Mouse (Mus musculus): ENCODE data around the gene Mpg. TPM values are rescaled to one million over a fixed set of nuclear protein-coding genes. Genes with fewer than 3 reads are reported as not detected.

Gene Mpg
- polyA plus RNA-seq (2021), result 26.3 TPM

DNA sequence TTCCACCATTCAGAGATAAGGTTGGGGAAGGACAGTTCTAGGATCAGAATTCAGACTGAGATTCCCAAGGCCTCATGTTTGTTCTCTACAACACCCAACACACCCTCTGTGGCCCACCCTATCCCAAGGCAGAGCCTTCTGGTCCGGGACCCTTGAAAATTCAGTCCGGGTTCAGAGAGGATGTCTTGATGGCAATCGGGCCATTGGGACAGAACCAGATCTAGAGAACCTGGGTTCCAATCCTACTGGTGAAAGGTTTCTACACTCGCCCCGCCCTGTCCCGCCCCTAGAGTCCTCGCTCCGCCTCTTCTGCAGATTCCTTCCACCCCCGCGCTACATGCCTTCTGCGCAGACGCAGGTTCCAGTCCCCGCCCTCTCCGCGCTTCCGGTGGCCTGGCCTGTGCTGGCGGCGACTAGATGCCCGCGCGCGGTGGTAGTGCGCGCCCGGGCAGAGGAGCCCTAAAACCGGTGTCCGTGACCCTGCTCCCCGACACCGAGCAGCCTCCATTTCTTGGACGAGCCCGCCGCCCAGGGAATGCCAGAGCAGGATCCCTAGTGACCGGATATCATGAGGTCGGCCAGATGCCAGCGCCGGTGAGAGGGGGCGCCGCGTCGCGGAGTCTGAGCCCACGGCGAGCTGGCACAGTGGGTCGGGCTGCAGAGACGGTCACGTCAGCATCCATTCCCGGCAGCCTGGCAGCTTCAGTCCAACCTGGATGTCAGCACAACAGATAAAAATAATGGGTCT lies at the start of gene Mpg:
Gene Mpg (plus strand): TSS at position 382 of the 748 bp plus-strand sequence.
- ATAC-seq (peak; percentile 37), DNase-seq (ENCODE audit: low read depth, low spot score) (no peak)
- POLR2A ChIA-PET, result interaction anchor here (0.8 to 2.2 kb wide), 5 partner anchors 8 to 41 kb away, joined by 3 to 8 read pairs (median 4); no protein-coding TSS in a partner anchor
- CTCF ChIA-PET, result interaction anchor here (1.3 kb wide), 1 partner anchor 11 kb away, joined by 6 read pairs; no protein-coding TSS in a partner anchor
- no peaks in the 10 kb centered on the region for H3K27me3 ChIP-seq
- in situ Hi-C loops (cut with MboI; ENCODE audit: low pct_unique_long_range_greater_than_20kb), result no loop called here
- TF ChIP-seq CTCF (IDR thresholded peaks at IDR 0.05), result no peak

GRCm38 (mm10) chr11:32178506-32178905 lies 47.8 kb upstream of the Mpg start:
- in situ Hi-C loops (cut with MboI; ENCODE audit: low pct_unique_long_range_greater_than_20kb), result no loop called here
- POLR2A ChIA-PET, result no interaction called here
- no peak for TF ChIP-seq CTCF (IDR thresholded peaks at IDR 0.05)
- H3K27me3 ChIP-seq, result peaks cover 9% of the 10 kb centered on the region
- CTCF ChIA-PET, result interaction anchor here (1.0 kb wide), 1 partner anchor 17 kb away, joined by 4 read pairs; no protein-coding TSS in a partner anchor
- ATAC-seq (no peak), DNase-seq (ENCODE audit: low read depth, low spot score) (no peak)

DNA sequence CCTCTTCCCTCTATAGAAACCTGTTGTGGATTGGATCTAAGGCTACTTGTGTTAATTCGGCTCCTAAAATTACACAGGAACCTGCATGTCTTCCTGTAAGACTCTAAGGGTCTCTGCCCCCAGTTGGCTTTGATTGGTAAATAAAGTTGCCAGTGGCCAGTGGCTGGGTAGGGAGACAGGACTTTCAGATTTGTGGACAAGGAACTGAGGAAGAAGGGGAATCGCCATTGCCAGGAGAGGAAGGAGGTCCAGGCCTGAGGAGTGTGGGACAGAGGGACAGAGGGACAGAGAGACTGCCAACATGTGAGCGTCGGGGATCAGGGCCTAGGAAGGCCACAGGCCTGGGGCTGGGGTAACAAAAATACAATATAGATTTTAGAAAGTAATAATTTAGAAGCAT lies 45.1 kb upstream of the Mpg start:
- CTCF ChIA-PET, result interaction anchor here (1.0 to 1.3 kb wide), 2 partner anchors 57 to 140 kb away, joined by 3 read pairs; no protein-coding TSS in a partner anchor
- in situ Hi-C loops (cut with MboI; ENCODE audit: low pct_unique_long_range_greater_than_20kb), result loop anchor here (5.0 kb wide), 2 partner anchors 56 to 106 kb away; partner anchors contain the start of gene Hbq1b
- ATAC-seq, result no peak

DNA sequence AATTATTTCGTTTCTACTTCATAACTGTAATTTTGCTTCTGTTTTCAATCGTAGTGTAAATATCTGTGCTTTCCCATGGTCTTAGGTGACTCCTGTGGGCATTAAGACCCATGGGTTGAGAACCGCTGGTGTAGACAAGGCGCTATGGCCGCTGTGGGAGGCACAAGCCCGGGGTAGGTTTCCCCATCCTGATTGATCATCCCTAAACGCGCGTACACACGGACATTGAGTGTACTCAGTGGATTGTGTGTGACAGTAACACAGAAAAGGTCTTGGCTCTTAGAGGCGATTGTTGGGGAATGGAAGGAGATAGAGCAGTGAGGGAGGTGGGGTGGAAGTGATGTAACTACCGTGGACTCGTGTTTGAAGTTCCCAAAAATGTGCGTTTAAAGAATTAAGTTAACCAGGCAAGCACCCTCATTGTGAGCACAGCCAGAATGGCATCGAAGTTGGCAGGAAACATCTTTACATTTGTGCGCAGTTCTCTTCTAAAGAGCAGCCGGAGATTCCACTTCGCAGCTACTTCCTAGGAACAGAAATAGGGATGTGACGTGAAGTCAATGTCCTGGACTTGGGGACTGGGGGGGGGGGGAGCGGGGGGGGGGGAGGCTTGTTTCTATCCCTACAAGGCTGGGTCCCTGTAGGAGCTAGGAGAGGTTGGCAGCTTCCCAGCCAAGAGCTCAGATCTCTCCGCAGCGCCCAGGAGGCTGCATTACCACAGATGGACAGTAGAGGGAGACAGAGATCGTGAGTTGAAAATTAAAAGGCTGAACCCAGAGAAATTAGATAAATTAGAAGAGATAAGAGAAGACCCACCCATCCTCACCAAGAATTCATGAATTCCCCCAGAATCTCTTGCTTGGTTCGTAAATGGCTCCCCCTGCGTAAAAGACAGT lies 44.1 kb upstream of the Mpg start:
- peak; percentile 89 for TF ChIP-seq CTCF (IDR thresholded peaks at IDR 0.05)
- in situ Hi-C loops (cut with MboI; ENCODE audit: low pct_unique_long_range_greater_than_20kb), result loop anchor here (5.0 kb wide), 2 partner anchors 55 to 105 kb away; partner anchors contain the start of gene Hbq1b
- peaks cover 4% of the 10 kb centered on the region for H3K27me3 ChIP-seq
- DNase-seq (ENCODE audit: low read depth, low spot score) (no peak), ATAC-seq (no peak)
- ChIA-PET POLR2A (interaction anchor here (1.2 kb wide), 1 partner anchor 57 kb away, joined by 3 read pairs; no protein-coding TSS in a partner anchor), CTCF (interaction anchor here (0.7 to 2.1 kb wide), 29 partner anchors 9 to 1318 kb away, joined by 3 to 16 read pairs (median 4); partner anchors contain the start of gene Snrnp25)

More for the DNA sequence above, 45.1 kb upstream of the Mpg start:
- TF ChIP-seq CTCF (IDR thresholded peaks at IDR 0.05), result no peak
- peaks cover 9% of the 10 kb centered on the region for H3K27me3 ChIP-seq
- DNase-seq (ENCODE audit: low read depth, low spot score), result no peak
- POLR2A ChIA-PET, result no interaction called here

DNA sequence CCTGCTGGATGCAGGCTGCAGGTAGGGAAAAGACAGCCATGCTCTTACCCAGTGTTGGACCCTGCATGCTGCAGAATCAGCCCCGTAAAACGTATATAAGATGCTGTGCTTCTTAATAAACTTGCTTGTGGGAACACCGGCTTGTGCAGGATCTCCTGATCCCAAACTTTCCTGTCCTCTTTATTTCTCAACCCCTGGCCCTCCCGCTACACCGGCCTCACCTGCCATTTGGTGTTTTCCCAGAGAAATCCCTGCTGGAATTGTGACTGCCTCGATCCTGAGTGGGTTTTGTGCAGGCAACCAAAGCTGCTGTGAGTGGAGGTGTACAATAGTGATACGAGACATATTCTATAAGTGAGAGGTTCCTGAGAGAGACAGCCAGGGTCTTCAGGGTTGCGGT lies 41.8 kb upstream of the Mpg start:
- ATAC-seq, result no peak
- H3K27me3 ChIP-seq, result peaks cover 6% of the 10 kb centered on the region
- in situ Hi-C loops (cut with MboI; ENCODE audit: low pct_unique_long_range_greater_than_20kb), result loop anchor here (5.0 kb wide), 2 partner anchors 53 to 103 kb away; partner anchors contain the start of gene Hbq1b
- POLR2A ChIA-PET, result no interaction called here
- no peak for DNase-seq (ENCODE audit: low read depth, low spot score)
- CTCF ChIA-PET, result no interaction called here
- no peak for TF ChIP-seq CTCF (IDR thresholded peaks at IDR 0.05)

- ChIA-PET POLR2A (no interaction called here), CTCF (no interaction called here)
- H3K27me3 ChIP-seq, result peaks cover 6% of the 10 kb centered on the region
- DNase-seq (ENCODE audit: low read depth, low spot score) (no peak), ATAC-seq (no peak)
- TF ChIP-seq CTCF (IDR thresholded peaks at IDR 0.05), result no peak
- in situ Hi-C loops (cut with MboI; ENCODE audit: low pct_unique_long_range_greater_than_20kb), result no loop called here
Observed at GRCm38 (mm10) chr11:32186031-32186430, 40.3 kb upstream of the Mpg start.

GRCm38 (mm10) chr11:32187256-32187655 lies 39.0 kb upstream of the Mpg start:
- CTCF ChIA-PET, result no interaction called here
- H3K27me3 ChIP-seq, result peaks cover 6% of the 10 kb centered on the region
- POLR2A ChIA-PET, result no interaction called here
- ATAC-seq (no peak), DNase-seq (ENCODE audit: low read depth, low spot score) (no peak)
- TF ChIP-seq CTCF (IDR thresholded peaks at IDR 0.05), result no peak
- in situ Hi-C loops (cut with MboI; ENCODE audit: low pct_unique_long_range_greater_than_20kb), result no loop called here

DNA sequence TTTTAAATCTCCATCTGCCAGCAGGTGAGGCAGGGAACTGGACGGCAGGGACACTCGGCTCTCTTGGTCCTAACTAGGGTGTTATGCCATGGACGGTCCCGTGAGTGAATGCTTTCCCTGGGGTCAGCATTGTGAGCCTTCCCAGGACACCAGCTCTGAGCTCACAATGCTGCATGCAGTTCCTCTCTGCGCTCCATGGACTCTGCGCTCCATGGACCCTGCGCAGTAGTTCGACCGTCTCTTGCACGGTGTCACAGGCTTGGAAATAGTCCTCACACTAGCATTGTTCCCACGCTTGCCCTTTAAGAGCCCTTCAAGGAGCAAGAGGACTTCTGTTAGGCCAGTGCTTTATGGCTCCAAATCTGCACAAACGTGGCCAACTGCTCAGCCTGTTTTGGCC lies 37.4 kb upstream of the Mpg start:
- no peak for DNase-seq (ENCODE audit: low read depth, low spot score)
- no peak for ATAC-seq
- ChIA-PET POLR2A (no interaction called here), CTCF (interaction anchor here (0.8 kb wide), 1 partner anchor 27 kb away, joined by 3 read pairs; no protein-coding TSS in a partner anchor)
- in situ Hi-C loops (cut with MboI; ENCODE audit: low pct_unique_long_range_greater_than_20kb), result no loop called here
- peaks cover 9% of the 10 kb centered on the region for H3K27me3 ChIP-seq
- no peak for TF ChIP-seq CTCF (IDR thresholded peaks at IDR 0.05)

GRCm38 (mm10) chr11:32189434-32189833 lies 36.9 kb upstream of the Mpg start:
- ChIA-PET POLR2A (no interaction called here), CTCF (interaction anchor here (0.8 kb wide), 1 partner anchor 28 kb away, joined by 3 read pairs; no protein-coding TSS in a partner anchor)
- DNase-seq (ENCODE audit: low read depth, low spot score) (no peak), ATAC-seq (no peak)
- no peak for TF ChIP-seq CTCF (IDR thresholded peaks at IDR 0.05)
- in situ Hi-C loops (cut with MboI; ENCODE audit: low pct_unique_long_range_greater_than_20kb), result no loop called here
- H3K27me3 ChIP-seq, result peaks cover 9% of the 10 kb centered on the region

- ATAC-seq (no peak), DNase-seq (ENCODE audit: low read depth, low spot score) (no peak)
- in situ Hi-C loops (cut with MboI; ENCODE audit: low pct_unique_long_range_greater_than_20kb), result no loop called here
- POLR2A ChIA-PET, result no interaction called here
- peaks cover 14% of the 10 kb centered on the region for H3K27me3 ChIP-seq
- TF ChIP-seq CTCF (IDR thresholded peaks at IDR 0.05), result no peak
- CTCF ChIA-PET, result no interaction called here
Observed at GRCm38 (mm10) chr11:32190119-32190518, 36.2 kb upstream of the Mpg start.

All from Patski (cell line).